Mouse (Mus musculus) spleen, adult 2 months (tissue): ENCODE results near the gene Lsg1.

Experiments used
- CTCF ChIP-seq: fragments of 200-500 bp; IDR thresholded peaks from 2 replicates; pipeline ENCODE4 v1.5.1; 2011; ENCODE audit warnings: mild to moderate bottlenecking, inconsistent platforms; ENCODE audit not compliant: insufficient read depth, insufficient read length, insufficient replicate concordance; ENCODE audit errors: extremely low read depth
- POLR2A ChIP-seq: fragments of 200-500 bp; IDR thresholded peaks from 2 replicates; pipeline ENCODE4 v1.6.1; 2011; ENCODE audit warnings: low read depth, low read length, inconsistent platforms

- no peak for TF ChIP-seq CTCF
- no peak for TF ChIP-seq POLR2A
These were observed 74.1 kb downstream of the Lsg1 start for GRCm38 (mm10) chr16:30513050-30514024.
